Mouse (Mus musculus) embryonic fibroblast, embryonic 13.5 days (primary cell): Measurements from ENCODE around the gene Fads3. TPM values are rescaled to one million over a fixed set of nuclear protein-coding genes. Genes with fewer than 3 reads are reported as not detected.

Source experiments
- H3K27ac ChIP-seq: 2 replicates; pipeline ENCODE4 v1.5.1; 2012; ENCODE audit warnings: low read length, control low read depth, inconsistent platforms; ENCODE audit not compliant: insufficient read depth
- H3K4me1 ChIP-seq: 2 replicates; pipeline ENCODE4 v1.6.1; 2011; ENCODE audit warnings: low read length; ENCODE audit not compliant: control insufficient read depth, insufficient read depth
- H3K4me3 ChIP-seq: 2 replicates; pipeline ENCODE4 v1.5.1; 2011; ENCODE audit warnings: mild to moderate bottlenecking, control low read depth, low read length; ENCODE audit not compliant: insufficient read depth
- CTCF ChIP-seq: IDR thresholded peaks from 2 replicates; pipeline ENCODE4 v1.5.1; 2011; ENCODE audit warnings: mild to moderate bottlenecking, control low read depth, low read length, moderate library complexity, borderline replicate concordance; ENCODE audit not compliant: insufficient read depth
- POLR2A ChIP-seq: IDR thresholded peaks from 2 replicates; pipeline ENCODE4 v1.6.1; 2011; ENCODE audit warnings: low read depth, mild to moderate bottlenecking, control low read depth, low read length, moderate library complexity
- polyA plus RNA-seq: library from polyadenylated mRNA; stranded (reverse); fragments of >200 nt; gene quantifications from 2 replicates; pipeline ENCODE4 v1.2.4, GENCODE M21; 2011; ENCODE audit warnings: low read depth; ENCODE audit not compliant: missing spikeins, insufficient read length

The Fads3 gene
- polyA plus RNA-seq, 1 experiment = 115 TPM

- Histone ChIP-seq H3K4me1 (peaks cover 9% of the 10 kb centered on the region), H3K27ac (no peak overlapping the region), H3K4me3 (no peak overlapping the region)
- TF ChIP-seq CTCF (no peak), POLR2A (no peak)
These were observed 9.1 kb downstream of the Fads3 start for GRCm38 (mm10) chr19:10050438-10050837.

- TF ChIP-seq CTCF = no peak
- TF ChIP-seq POLR2A = no peak
- Histone ChIP-seq H3K4me3 (no peak overlapping the region), H3K4me1 (peaks cover 4% of the 10 kb centered on the region; the same call in 1 of the 2 replicates), H3K27ac (no peak overlapping the region)
These were observed 11.3 kb downstream of the Fads3 start for GRCm38 (mm10) chr19:10052698-10053097.

GRCm38 (mm10) chr19:10053692-10054260 is 12.4 kb downstream of the Fads3 start:
- no peak overlapping the region for H3K27ac ChIP-seq
- TF ChIP-seq POLR2A = no peak
- no peak for TF ChIP-seq CTCF
- peaks cover 4% of the 10 kb centered on the region; the same call in 1 of the 2 replicates for H3K4me1 ChIP-seq
- H3K4me3 ChIP-seq = no peak overlapping the region

- peaks cover 4% of the 10 kb centered on the region; the same call in 1 of the 2 replicates for H3K4me1 ChIP-seq
- no peak overlapping the region for H3K4me3 ChIP-seq
- TF ChIP-seq POLR2A = no peak
- no peak for TF ChIP-seq CTCF
- H3K27ac ChIP-seq = no peak overlapping the region
These were observed 13.1 kb downstream of the Fads3 start for GRCm38 (mm10) chr19:10054361-10055075.

GRCm38 (mm10) chr19:10055261-10055660 is 13.9 kb downstream of the Fads3 start:
- TF ChIP-seq POLR2A (no peak), CTCF (no peak)
- H3K4me3 ChIP-seq = no peak overlapping the region
- H3K4me1 ChIP-seq = peaks cover 4% of the 10 kb centered on the region; the same call in 1 of the 2 replicates
- H3K27ac ChIP-seq = no peak overlapping the region

GRCm38 (mm10) chr19:10055783-10056660 is 14.7 kb downstream of the Fads3 start:
- TF ChIP-seq CTCF (no peak), POLR2A (no peak)
- H3K4me3 ChIP-seq = no peak overlapping the region
- peak overlapping the region; percentile 1; the same call in 1 of the 2 replicates for H3K27ac ChIP-seq
- H3K4me1 ChIP-seq = peaks cover 4% of the 10 kb centered on the region; the same call in 1 of the 2 replicates

GRCm38 (mm10) chr19:10056686-10057085 is 15.3 kb downstream of the Fads3 start:
- TF ChIP-seq CTCF = no peak
- TF ChIP-seq POLR2A = no peak
- H3K4me1 ChIP-seq = peaks cover 4% of the 10 kb centered on the region; the same call in 1 of the 2 replicates
- H3K27ac ChIP-seq = no peak overlapping the region; the same call in 1 of the 2 replicates
- H3K4me3 ChIP-seq = no peak overlapping the region

GRCm38 (mm10) chr19:10057486-10058351 is 16.4 kb downstream of the Fads3 start:
- Histone ChIP-seq H3K4me1 (peaks cover 4% of the 10 kb centered on the region; the same call in 1 of the 2 replicates), H3K4me3 (no peak overlapping the region), H3K27ac (no peak overlapping the region)
- TF ChIP-seq CTCF (no peak), POLR2A (no peak)

GRCm38 (mm10) chr19:10058352-10058825 is 17.0 kb downstream of the Fads3 start:
- Histone ChIP-seq H3K27ac (no peak overlapping the region), H3K4me1 (0 out of 2 replicates have a peak, but pooled peaks cover 3% of the 10 kb centered on the region), H3K4me3 (no peak overlapping the region)
- no peak for TF ChIP-seq POLR2A
